Mouse (Mus musculus) liver, adult 2 months (tissue): ENCODE data around the gene P3h4.

Experiments
- CTCF ChIP-seq: fragments of 200-500 bp; IDR thresholded peaks from 2 replicates; pipeline ENCODE4 v1.5.1; 2011; ENCODE audit warnings: low read depth, low read length, control low read depth
- POLR2A ChIP-seq: fragments of 200-500 bp; IDR thresholded peaks from 2 replicates; pipeline ENCODE4 v1.6.1; 2011; ENCODE audit warnings: low read length, control low read depth; ENCODE audit not compliant: insufficient read depth; ENCODE audit errors: extremely low read depth

DNA sequence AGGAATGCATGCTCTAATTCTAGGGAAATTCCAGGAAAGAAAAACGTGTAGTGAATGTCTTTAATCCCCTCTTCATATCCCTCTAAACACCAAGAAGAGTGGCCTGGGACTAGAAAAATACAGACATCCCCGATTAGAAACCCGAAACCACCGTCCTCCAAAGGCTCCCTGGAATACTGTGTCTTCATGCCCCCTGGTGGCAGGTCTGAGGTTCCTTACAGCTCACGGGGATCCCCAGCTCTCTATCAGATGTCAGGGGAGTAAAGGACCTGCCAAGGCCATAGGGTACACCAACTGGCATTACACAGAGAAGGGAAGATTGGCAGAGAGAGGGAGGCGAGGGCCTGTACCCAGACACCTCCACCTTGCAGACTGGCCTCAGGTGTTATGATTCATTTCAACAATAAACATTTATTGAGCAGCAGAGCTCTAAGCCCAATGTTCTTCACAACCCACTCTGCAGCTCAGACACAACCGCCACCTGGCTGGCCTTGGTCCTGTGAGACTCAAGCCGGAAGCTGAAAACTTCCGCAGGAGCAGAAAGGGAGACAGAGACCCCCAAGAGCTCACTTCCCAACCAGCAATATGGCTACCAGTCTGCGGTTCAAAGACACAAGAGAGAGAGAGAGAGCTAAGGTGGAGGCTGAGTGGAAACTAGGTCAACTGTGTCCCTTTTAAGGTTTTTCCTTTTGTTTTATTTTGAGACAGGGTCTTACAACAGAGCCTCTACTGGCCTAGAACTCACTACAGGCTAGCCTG lies 6.4 kb downstream of the P3h4 start:
- TF ChIP-seq CTCF (peak; percentile 81), POLR2A (no peak)
